Mouse (Mus musculus): Measurements from ENCODE around the gene Gspt1. TPM values are rescaled to one million over a fixed set of nuclear protein-coding genes. Genes with fewer than 3 reads are reported as not detected.

Gspt1 gene
- total RNA-seq, 2 experiments from 2014 or later, result 62.5 to 69.6 TPM

GRCm38 (mm10) chr16:11217801-11218200 lies 36.3 kb downstream of the Gspt1 start:
- DNase-seq, result no peak
- intact Hi-C loops (cut with DNase I), result no loop called here

- no peak for DNase-seq
- intact Hi-C loops (cut with DNase I), result loop anchor here (2.0 to 5.0 kb wide), 2 partner anchors 49 to 213 kb away; partner anchors contain the start of gene Gspt1
These were observed 50.3 kb downstream of the Gspt1 start for GRCm38 (mm10) chr16:11203600-11204390.

GRCm38 (mm10) chr16:11202571-11203554 lies 51.3 kb downstream of the Gspt1 start, which contains the start of gene Rsl1d1:
Gene Rsl1d1, minus strand, starts transcription at chr16:11203331.
- peak; percentile 87 to 92 for DNase-seq
- intact Hi-C loops (cut with DNase I), result loop anchor here (2.0 to 5.0 kb wide), 2 partner anchors 49 to 214 kb away; partner anchors contain the start of gene Gspt1

GRCm38 (mm10) chr16:11201740-11202394 lies 52.3 kb downstream of the Gspt1 start:
- intact Hi-C loops (cut with DNase I), result loop anchor here (2.0 to 5.0 kb wide), 2 partner anchors 50 to 215 kb away; partner anchors contain the start of gene Gspt1
- DNase-seq, result no peak

GRCm38 (mm10) chr16:11200247-11200646 lies 53.9 kb downstream of the Gspt1 start:
- DNase-seq, result no peak
- intact Hi-C loops (cut with DNase I), result loop anchor here (5.0 kb wide), 1 partner anchor 52 kb away; the partner anchor contains the start of gene Gspt1

- no peak for DNase-seq
- intact Hi-C loops (cut with DNase I), result no loop called here
These were observed 55.7 kb downstream of the Gspt1 start for GRCm38 (mm10) chr16:11198467-11198866.

GRCm38 (mm10) chr16:11197052-11197451 lies 57.1 kb downstream of the Gspt1 start:
- no peak for DNase-seq
- intact Hi-C loops (cut with DNase I), result no loop called here

GRCm38 (mm10) chr16:11193231-11193630 lies 60.9 kb downstream of the Gspt1 start:
- intact Hi-C loops (cut with DNase I), result no loop called here
- DNase-seq, result no peak

GRCm38 (mm10) chr16:11190150-11190549 lies 64.0 kb downstream of the Gspt1 start:
- DNase-seq, result no peak
- intact Hi-C loops (cut with DNase I), result no loop called here

GRCm38 (mm10) chr16:11177404-11177803 lies 76.7 kb downstream of the Gspt1 start:
- no peak for DNase-seq

GRCm38 (mm10) chr16:11176884-11177244 lies 77.3 kb downstream of the Gspt1 start:
- DNase-seq, result no peak
- intact Hi-C loops (cut with DNase I), result loop anchor here (5.0 kb wide), 2 partner anchors 140 to 305 kb away; no protein-coding TSS in a partner anchor

More at GRCm38 (mm10) chr16:11177404-11177803, 76.7 kb downstream of the Gspt1 start:
- intact Hi-C loops (cut with DNase I), result loop anchor here (5.0 kb wide), 2 partner anchors 140 to 305 kb away; no protein-coding TSS in a partner anchor

GRCm38 (mm10) chr16:11176208-11176883 lies 77.8 kb downstream of the Gspt1 start, which contains the start of gene Zc3h7a:
Gene Zc3h7a, minus strand, starts transcription at chr16:11176393.
- intact Hi-C loops (cut with DNase I), result loop anchor here (5.0 kb wide), 2 partner anchors 139 to 304 kb away; no protein-coding TSS in a partner anchor
- DNase-seq, result peak; percentile 94 to 95

GRCm38 (mm10) chr16:11175489-11176207 lies 78.5 kb downstream of the Gspt1 start:
- intact Hi-C loops (cut with DNase I), result loop anchor here (2.0 to 5.0 kb wide), 3 partner anchors 39 to 303 kb away; no protein-coding TSS in a partner anchor

GRCm38 (mm10) chr16:11175100-11175488 lies 79.0 kb downstream of the Gspt1 start:
- no peak for DNase-seq
- intact Hi-C loops (cut with DNase I), result loop anchor here (2.0 to 5.0 kb wide), 3 partner anchors 38 to 303 kb away; no protein-coding TSS in a partner anchor

More at GRCm38 (mm10) chr16:11175489-11176207, 78.5 kb downstream of the Gspt1 start:
- peak; percentile 59 to 62 for DNase-seq

- intact Hi-C loops (cut with DNase I), result loop anchor here (2.0 to 5.0 kb wide), 3 partner anchors 38 to 302 kb away; no protein-coding TSS in a partner anchor
- peak; percentile 43 to 57 for DNase-seq
These were observed 79.4 kb downstream of the Gspt1 start for GRCm38 (mm10) chr16:11174671-11175081.

- no peak for DNase-seq
- intact Hi-C loops (cut with DNase I), result no loop called here
These were observed 82.4 kb downstream of the Gspt1 start for GRCm38 (mm10) chr16:11171679-11172078.
